Mouse (Mus musculus): ENCODE data around the gene Smim17.
"Not testable (repeated sequence)": the region's sequence is repeated elsewhere in the genome, so short reads cannot be mapped to it uniquely, and the experiment has no call there.

The Smim17 gene

GRCm38 (mm10) chr7:6397996-6398975 is at the start of gene Smim17:
Smim17 (plus strand) TSS chr7:6398715.
- DNase-seq = peak; percentile 80

GRCm38 (mm10) chr7:6358121-6358520 is 40.4 kb upstream of the Smim17 start:
- no peak for DNase-seq

- DNase-seq = no peak
Observed at GRCm38 (mm10) chr7:6358937-6359590, 39.5 kb upstream of the Smim17 start.

DNA sequence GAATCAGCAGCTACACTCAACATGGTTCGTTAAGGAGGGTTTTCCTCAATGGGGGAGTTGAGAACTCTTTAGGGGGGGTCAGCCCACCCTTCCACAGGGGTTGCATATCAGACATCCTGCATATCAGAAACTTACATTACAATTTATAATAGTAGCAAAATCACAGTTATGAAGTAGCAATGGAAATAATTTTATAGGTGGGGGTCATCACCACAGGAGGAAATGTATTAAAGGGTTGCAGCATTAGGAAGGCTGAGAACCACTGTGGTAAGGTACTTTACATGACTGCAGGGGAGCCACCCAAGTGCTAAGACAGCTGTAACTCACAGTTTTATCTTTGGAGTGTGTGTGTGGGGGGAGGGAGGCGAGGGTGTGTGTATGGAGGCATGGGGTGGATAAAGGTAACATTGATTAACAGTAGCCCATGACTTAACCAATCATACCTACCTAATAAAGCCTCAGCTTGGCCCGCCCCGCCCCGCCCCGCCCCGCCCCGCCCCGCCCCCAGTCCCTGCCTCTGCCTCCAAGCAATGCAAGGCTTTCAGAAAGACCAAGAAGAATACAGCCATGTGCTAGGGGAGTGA is 37.9 kb upstream of the Smim17 start:
- no peak for DNase-seq

DNA sequence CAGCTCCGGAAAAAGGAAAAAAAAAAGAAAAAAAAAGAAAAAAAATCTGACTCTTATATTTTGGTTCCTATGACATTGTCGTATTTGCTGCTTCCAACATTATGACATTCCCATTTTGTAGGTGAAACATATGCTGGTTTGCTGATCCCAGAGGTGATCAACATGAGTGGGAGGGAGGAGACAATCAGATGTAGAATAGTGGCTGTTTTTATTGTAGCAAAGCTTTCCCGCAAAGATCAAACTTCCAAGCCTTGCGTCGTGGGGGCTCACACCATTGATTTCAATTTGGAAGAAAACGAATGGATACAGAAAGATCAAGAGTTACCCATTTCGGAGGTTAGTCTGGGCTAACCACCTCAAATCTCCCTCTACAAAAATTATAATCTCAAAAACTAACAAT is 36.8 kb upstream of the Smim17 start:
- DNase-seq = no peak

DNA sequence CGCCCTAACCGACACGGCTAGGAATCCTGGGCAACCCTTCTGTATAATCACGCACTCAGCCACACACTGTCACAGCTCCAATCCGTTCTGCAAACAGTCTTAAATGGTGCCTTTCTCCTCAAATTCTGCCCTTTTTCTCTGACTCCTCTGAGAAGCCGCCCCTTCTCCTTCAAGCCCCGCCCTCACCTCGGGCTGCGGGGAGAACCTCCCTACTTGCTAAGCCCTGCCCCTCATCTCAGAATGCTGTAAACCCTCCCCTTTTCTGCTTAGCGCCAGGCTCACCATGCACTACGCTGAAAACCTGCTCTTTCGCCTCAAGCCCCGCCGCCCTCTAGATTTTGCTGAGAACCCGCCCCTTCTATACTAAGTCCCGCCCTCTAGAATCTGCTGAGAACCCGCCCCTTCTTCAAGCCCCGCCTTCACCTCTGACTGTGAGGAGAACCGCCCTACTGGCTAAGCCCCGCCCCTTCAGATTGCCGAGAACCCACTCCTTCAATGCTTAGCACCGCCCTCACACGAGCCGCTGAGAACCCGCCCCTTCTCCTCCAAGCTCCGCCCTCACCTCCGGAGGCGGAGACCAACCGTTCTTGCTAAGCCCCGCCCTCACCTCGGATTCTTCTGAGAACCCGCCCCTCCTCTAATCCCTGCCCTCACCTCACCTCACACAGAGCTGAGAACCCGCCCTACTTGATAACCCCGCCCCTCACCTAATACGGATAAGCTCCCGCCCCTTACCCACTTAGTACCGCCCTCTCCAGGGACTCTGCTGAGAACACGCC is 36.1 kb upstream of the Smim17 start:
- peak; percentile 99 for DNase-seq

DNA sequence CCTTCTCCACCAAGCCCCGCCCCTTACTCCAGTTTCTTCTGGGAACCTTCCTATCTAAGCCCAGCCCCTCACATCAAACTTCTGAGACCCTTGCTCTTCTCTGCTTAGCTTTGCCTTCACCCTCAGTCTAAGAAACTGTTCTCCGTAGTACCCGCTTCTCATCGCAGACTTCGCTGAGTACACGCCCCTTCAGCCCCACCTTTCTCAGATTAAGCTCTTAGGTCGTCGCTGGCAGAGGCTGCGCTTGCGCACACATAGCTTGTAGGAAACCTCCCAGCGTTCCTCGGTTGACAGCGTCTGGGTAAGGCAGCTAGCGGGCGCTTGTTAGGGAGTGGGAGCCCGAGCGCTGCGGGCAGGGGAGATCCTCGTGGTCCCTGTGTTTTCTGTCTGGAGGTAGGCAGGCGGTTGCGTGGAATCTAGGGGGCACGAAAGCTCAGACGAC is 35.4 kb upstream of the Smim17 start, which contains the start of gene Zfp78:
Zfp78 (plus strand) TSS at position 234 of the 442 bp plus-strand sequence.
- DNase-seq = peak; percentile 89

GRCm38 (mm10) chr7:6364761-6365160 is 33.8 kb upstream of the Smim17 start:
- DNase-seq = no peak

- DNase-seq = no peak
Observed at GRCm38 (mm10) chr7:6367185-6367584, 31.3 kb upstream of the Smim17 start.

DNA sequence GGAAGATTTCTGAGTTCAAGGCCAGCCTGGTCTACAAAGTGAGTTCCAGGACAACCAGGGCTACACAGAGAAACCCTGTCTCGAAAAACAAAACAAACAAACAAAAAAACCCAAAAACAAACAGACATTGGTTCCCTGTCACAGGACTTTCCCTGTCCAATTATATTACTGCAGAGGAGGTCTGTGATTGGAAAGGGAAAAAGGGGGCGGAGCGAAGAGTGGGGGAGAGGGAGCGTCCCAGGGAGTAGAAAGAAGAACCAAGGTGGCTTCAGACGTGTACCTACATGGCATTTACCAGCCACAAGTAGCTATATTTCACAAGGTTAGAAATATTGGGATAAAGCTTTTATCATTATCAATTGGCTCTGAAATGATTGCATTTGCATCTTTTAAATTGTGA is 30.4 kb upstream of the Smim17 start:
- DNase-seq = not testable (repeated sequence)

DNA sequence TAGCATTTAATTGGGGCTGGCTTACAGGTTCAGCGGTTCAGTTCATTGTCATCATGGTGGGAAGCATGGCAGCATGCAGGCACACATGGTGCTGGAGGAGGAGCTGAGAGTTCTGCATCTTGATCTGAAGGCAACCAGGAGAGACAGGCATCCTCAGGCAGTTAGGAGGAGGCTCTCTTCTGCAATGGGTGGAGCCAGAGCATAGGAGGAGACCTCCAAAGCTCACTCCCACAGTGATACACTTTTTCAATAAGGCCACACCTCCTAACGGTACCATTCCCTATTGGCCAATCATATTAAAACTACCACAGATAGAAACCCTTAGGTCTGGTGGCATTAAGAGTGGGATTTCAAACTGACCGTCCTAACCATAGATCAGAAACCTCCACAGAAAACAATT is 29.1 kb upstream of the Smim17 start:
- no peak for DNase-seq

GRCm38 (mm10) chr7:6372993-6373392 is 25.5 kb upstream of the Smim17 start:
- DNase-seq = no peak

DNA sequence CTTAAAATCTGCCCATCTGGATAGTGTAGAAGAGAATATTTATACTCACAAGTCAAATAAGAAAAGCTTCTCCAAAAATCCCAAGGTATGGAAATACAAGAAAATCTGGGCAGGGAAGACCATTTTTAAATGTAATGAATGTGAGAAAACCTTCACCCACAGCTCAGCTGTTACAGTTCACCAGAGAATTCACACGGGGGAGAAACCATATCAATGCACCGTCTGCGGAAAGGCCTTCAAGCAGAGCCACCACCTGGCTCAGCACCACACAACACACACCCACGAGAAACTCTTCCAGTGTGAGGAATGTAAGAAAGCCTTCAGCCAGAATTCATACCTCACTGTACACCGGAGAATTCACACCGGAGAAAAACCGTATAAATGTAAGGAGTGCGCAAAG is 20.1 kb upstream of the Smim17 start:
- peak; percentile 78 for DNase-seq

DNA sequence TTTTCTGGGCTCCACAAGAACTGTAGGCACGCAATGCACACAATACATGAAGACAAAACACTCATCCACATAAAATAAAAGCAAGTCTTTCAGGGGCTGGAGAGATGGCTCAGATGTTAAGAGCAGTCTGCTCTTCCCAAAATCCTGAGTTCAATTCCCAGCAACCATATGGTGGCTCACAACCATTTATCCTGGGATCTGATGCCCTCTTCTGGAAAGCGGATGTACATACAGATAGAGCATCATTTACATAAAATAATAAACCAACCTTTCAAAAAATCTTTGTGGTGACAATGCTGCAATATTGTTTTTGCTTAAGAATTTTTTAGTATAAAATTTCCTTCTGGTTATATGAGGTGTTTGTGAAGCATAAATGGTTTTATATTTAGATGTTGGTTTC is 17.1 kb upstream of the Smim17 start:
- DNase-seq = no peak

DNA sequence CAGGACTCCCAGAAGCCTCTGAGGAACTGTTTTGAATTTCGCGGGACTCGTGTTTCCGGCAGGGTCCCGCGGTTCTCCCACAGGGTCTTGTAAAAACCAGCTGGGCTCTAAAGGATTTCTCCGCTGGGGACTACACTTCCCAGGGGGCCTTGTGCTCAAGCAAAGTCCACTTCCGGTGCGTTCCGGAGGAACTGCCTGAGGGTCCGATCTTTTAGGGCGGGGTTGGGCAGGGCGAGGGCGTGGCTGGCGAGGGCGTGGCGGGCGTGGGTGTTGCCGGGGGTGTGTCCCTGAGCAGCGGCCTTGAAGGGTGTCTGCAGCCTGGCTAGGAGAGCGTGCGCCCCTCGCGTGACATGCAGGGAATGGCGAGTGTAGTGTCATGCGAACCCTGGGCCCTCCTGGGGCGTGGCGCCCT is 15.5 kb upstream of the Smim17 start, which contains the start of gene Zfp28:
Zfp28 (plus strand) TSS at position 252 of the 412 bp plus-strand sequence.
- peak; percentile 91 for DNase-seq

DNA sequence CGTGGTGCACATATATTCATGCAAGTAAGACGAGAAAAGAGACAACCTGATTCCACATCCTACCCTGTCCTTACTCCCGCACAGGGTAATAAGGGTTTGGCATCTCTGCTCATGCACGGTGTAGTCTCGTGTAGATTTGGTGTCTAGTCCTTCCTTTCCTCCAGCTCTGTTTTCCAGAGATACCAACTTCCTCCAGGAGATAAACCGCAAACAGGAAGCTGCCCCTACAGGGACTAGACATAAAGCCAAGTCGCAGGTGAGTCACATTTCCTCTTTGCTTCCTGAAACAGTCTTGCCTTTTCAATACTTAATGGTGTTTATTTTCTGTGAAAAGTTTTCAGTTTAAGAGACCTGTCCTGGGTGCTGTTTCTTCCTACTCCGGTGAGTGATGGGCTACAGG is 14.5 kb upstream of the Smim17 start:
- no peak for DNase-seq

GRCm38 (mm10) chr7:6386995-6387394 is 11.5 kb upstream of the Smim17 start:
- peak; percentile 12 for DNase-seq

DNA sequence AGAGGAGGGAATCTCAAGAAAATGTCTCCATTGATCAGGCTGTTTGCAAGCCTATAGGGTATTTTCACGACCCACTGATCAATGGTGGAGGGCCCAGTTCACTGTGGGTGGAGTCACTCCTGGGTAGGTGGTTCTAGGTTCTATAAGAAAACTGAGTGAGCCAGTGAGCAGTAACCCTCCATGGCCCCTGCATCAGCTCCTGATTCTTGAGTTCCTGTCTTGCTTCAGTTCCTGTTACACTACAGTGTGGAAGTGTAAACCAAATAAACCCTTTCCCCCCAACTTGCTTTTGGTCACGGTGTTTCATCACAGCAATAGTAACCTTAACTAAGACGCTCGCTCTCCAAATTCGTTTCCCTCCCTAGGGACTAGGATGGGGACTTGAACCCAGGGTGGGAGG is 9.5 kb upstream of the Smim17 start:
- no peak for DNase-seq

DNA sequence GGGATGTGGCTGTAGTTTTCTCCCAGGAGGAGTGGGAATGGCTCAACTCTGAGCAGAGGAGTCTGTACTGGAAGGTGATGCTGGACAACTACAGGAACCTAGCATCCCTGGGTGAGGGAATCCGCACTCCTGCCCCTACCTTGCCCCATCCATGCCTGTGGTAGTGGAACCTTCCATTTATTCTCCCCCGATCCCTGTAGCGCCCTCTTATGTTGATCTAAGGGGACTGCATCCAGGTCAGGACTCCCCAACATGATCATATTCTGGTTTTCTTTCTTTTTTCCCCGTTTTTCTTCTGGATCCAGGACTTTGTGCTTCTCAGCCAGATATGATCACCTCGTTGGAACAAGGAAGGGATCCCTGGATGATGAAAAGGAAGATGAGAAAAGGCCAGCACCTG is 9.1 kb upstream of the Smim17 start:
- DNase-seq = no peak

DNA sequence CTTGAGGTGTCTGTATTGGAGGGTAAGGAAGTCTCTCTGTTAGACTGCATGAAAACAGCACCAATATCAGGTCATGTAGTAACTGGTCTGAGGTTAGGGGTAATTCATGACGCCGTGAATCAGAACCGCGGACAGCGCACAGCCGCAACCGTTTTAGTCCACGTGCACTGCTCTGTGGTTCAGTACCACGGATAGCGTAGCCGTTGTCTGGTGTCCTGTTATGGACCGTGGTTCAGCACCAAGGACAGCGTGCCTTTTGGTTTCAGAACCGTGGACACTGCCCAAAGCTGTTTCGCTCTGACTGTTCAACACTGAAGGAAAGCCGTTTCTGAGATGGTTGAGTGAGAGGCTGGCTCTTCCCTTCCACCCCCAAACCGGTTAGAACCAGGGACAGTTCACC is 11.5 kb downstream of the Smim17 start, which contains the start of gene Gm20715:
Gm20715 (plus strand) TSS at position 235 of the 400 bp plus-strand sequence.
- peak; percentile 59 for DNase-seq

GRCm38 (mm10) chr7:6414626-6415441 is 16.3 kb downstream of the Smim17 start:
- DNase-seq = peak; percentile 45

GRCm38 (mm10) chr7:6415442-6415787 is 16.9 kb downstream of the Smim17 start:
- DNase-seq = no peak
